Mouse (Mus musculus) CH12.LX (cell line): ENCODE results near the gene Mrps14. TPM values are rescaled to one million over a fixed set of nuclear protein-coding genes. Genes with fewer than 3 reads are reported as not detected.

Experiments used
- DNase-seq: peaks from one replicate; pipeline ENCODE4 v3.0.0-alpha.2; 2013; ENCODE audit errors: extremely low read depth
- H3K27ac ChIP-seq: 2 replicates; pipeline ENCODE4 v1.5.1; 2012; ENCODE audit warnings: low read depth, mild to moderate bottlenecking, control low read depth, moderate library complexity; ENCODE audit not compliant: insufficient read depth
- H3K27me3 ChIP-seq: replicated peaks from 2 replicates; pipeline ENCODE3; 2012; ENCODE audit warnings: inconsistent platforms
- H3K36me3 ChIP-seq, 2 experiments: replicated peaks in 1 of 2; 2 replicates each; pipeline versions ENCODE3 to v1.6.1; 2012; ENCODE audit warnings: inconsistent platforms in 1 of 2, low read length in 1 of 2, mild to moderate bottlenecking in 1 of 2, mixed read lengths in 1 of 2, moderate library complexity in 1 of 2; ENCODE audit not compliant: control insufficient read depth in 1 of 2, insufficient read depth in 1 of 2
- H3K4me1 ChIP-seq, 2 experiments: 2 replicates each; pipeline ENCODE4 v1.6.1; 2012; ENCODE audit warnings: inconsistent platforms in 1 of 2, moderate library complexity in 1 of 2; ENCODE audit not compliant: insufficient read depth in 2 of 2, control insufficient read depth in 1 of 2
- H3K4me2 ChIP-seq: 2 replicates; pipeline ENCODE4 v1.6.1; 2012; ENCODE audit warnings: low read depth, mild to moderate bottlenecking, control low read depth; ENCODE audit not compliant: poor library complexity, insufficient read depth, severe bottlenecking
- H3K4me3 ChIP-seq, 3 experiments: fragments of 150-350 bp in 1 of 3; sonication (generic) in 1 of 3; replicated peaks in 1 of 3; 2 replicates each; pipeline versions ENCODE3 to v1.5.1; 2011 to 2012; ENCODE audit warnings: low read depth in 2 of 3, low read length in 2 of 3, mild to moderate bottlenecking in 2 of 3, moderate library complexity in 2 of 3, control low read depth in 1 of 3, improper control_type of control experiment in 1 of 3, inconsistent platforms in 1 of 3, mixed read lengths in 1 of 3; ENCODE audit not compliant: poor library complexity in 1 of 3
- H3K79me2 ChIP-seq: replicated peaks from 2 replicates; pipeline ENCODE4 v1.6.1; 2012; ENCODE audit warnings: mild to moderate bottlenecking, moderate library complexity; ENCODE audit not compliant: control insufficient read depth, poor library complexity, insufficient read depth, severe bottlenecking; ENCODE audit errors: extremely low read depth
- H3K9ac ChIP-seq: 2 replicates; pipeline ENCODE4 v1.6.1; 2012; ENCODE audit warnings: low read depth, mild to moderate bottlenecking, control low read depth, moderate library complexity; ENCODE audit not compliant: insufficient read depth
- H3K9me3 ChIP-seq: replicated peaks from 2 replicates; pipeline ENCODE3; 2012; ENCODE audit warnings: low read length, inconsistent platforms, mixed read lengths
- CTCF ChIP-seq, 2 experiments: IDR thresholded peaks in 1 of 2; conservative IDR thresholded peaks in 1 of 2; 2 replicates each; pipeline ENCODE4 v1.5.1; 2011 to 2012; ENCODE audit warnings: low read depth in 2 of 2, low read length in 2 of 2, improper control_type of control experiment in 1 of 2, inconsistent platforms in 1 of 2, mild to moderate bottlenecking in 1 of 2, moderate library complexity in 1 of 2
- EP300 ChIP-seq: IDR thresholded peaks from 2 replicates; pipeline ENCODE4 v1.6.1; 2011; ENCODE audit warnings: low read length, improper control_type of control experiment
- ETS1 ChIP-seq: conservative IDR thresholded peaks from 2 replicates; pipeline ENCODE4 v1.6.1; 2012; ENCODE audit warnings: low read depth, mild to moderate bottlenecking, inconsistent platforms, low read length, improper control_type of control experiment, moderate library complexity
- HCFC1 ChIP-seq: IDR thresholded peaks from 2 replicates; pipeline ENCODE4 v1.6.1; 2012; ENCODE audit warnings: low read depth, mild to moderate bottlenecking, inconsistent platforms, low read length, improper control_type of control experiment
- MAFK ChIP-seq: IDR thresholded peaks from 2 replicates; pipeline ENCODE4 v1.6.1; 2011; ENCODE audit warnings: low read length, improper control_type of control experiment; ENCODE audit not compliant: insufficient replicate concordance
- MAX ChIP-seq: IDR thresholded peaks from 2 replicates; pipeline ENCODE4 v1.6.1; 2011; ENCODE audit warnings: low read length, improper control_type of control experiment
- MEF2A ChIP-seq: IDR thresholded peaks from 2 replicates; pipeline ENCODE4 v1.6.1; 2014; ENCODE audit warnings: low read depth, mild to moderate bottlenecking, inconsistent platforms, low read length, improper control_type of control experiment, borderline replicate concordance
- MYC ChIP-seq: IDR thresholded peaks from 2 replicates; pipeline ENCODE4 v1.6.1; 2011; ENCODE audit warnings: low read depth, mild to moderate bottlenecking, improper control_type of control experiment, low read length
- POLR2A ChIP-seq: IDR thresholded peaks from 2 replicates; pipeline ENCODE4 v1.6.1; 2011; ENCODE audit warnings: low read depth, mild to moderate bottlenecking, improper control_type of control experiment, low read length
- RAD21 ChIP-seq: IDR thresholded peaks from 2 replicates; pipeline ENCODE4 v1.6.1; 2011; ENCODE audit warnings: low read depth, mild to moderate bottlenecking, low read length, improper control_type of control experiment, moderate library complexity
- RCOR1 ChIP-seq: conservative IDR thresholded peaks from 2 replicates; pipeline ENCODE4 v1.6.1; 2012; ENCODE audit warnings: low read depth, mild to moderate bottlenecking, inconsistent platforms, low read length, improper control_type of control experiment
- SIN3A ChIP-seq: IDR thresholded peaks from 2 replicates; pipeline ENCODE4 v1.6.1; 2012; ENCODE audit warnings: low read length, improper control_type of control experiment, inconsistent platforms
- SMC3 ChIP-seq: IDR thresholded peaks from 2 replicates; pipeline ENCODE4 v1.6.1; 2011; ENCODE audit warnings: low read depth, low read length, improper control_type of control experiment
- TCF12 ChIP-seq: IDR thresholded peaks from 2 replicates; pipeline ENCODE4 v1.6.1; 2014; ENCODE audit warnings: low read depth, mild to moderate bottlenecking, inconsistent platforms, low read length, improper control_type of control experiment
- UBTF ChIP-seq: IDR thresholded peaks from 2 replicates; pipeline ENCODE4 v1.6.1; 2012; ENCODE audit warnings: low read depth, mild to moderate bottlenecking, inconsistent platforms, low read length, improper control_type of control experiment, moderate library complexity
- ZNF384 ChIP-seq: IDR thresholded peaks from 2 replicates; pipeline ENCODE4 v1.6.1; 2012; ENCODE audit warnings: low read depth, low read length, improper control_type of control experiment, inconsistent platforms
- dilution Hi-C: fragments of 300-500 bp; cut with MboI; formaldehyde crosslinking; loops from 2 replicates; pipeline ENCODE4 v1.14.3; 2020; ENCODE audit warnings: low sequenced_read_pairs; ENCODE audit not compliant: extremely low pct_unique_long_range_greater_than_20kb, extremely low pct_ligation_motif_present
- in situ Hi-C: fragments of 300-500 bp; cut with MboI; formaldehyde crosslinking; loops from 3 replicates; pipeline ENCODE4 v1.14.3; 2019; ENCODE audit warnings: low sequenced_read_pairs, low pct_ligation_motif_present, low pct_unique_long_range_greater_than_20kb, mixed read lengths
- polyA plus RNA-seq: library from polyadenylated mRNA; unstranded; fragments of >175 nt; gene quantifications from 2 replicates; pipeline ENCODE4 v1.2.1, GENCODE M21; 2012; ENCODE audit warnings: low read depth; ENCODE audit not compliant: insufficient read length
- total RNA-seq, 2 experiments: library from RNA; depleted of rRNA; stranded (reverse); fragments of 300-350 nt in 1 of 2; fragments of >200 nt in 1 of 2; gene quantifications; 2 replicates each; pipeline ENCODE4 v1.2.3; 2012 to 2014

The Mrps14 gene
- total and polyA plus RNA-seq, 3 experiments = 103 to 142 (median 106) TPM

GRCm38 (mm10) chr1:160238852-160239443 is 43.9 kb downstream of the Mrps14 start:
- Histone ChIP-seq H3K27ac (peak overlapping the region; percentile 50), H3K4me2 (no peak overlapping the region), H3K79me2 (peaks cover 10% of the 10 kb centered on the region; the same call in 1 of the 2 replicates), H3K4me1 (peaks cover 11 to 46% of the 10 kb centered on the region in 2 experiments), H3K9ac (peak overlapping the region; percentile 51; the same call in 1 of the 2 replicates), H3K27me3 (no peaks in the 10 kb centered on the region), H3K9me3 (peaks cover 3% of the 10 kb centered on the region), H3K36me3 (peaks cover 30 to 53% of the 10 kb centered on the region in 2 experiments), H3K4me3 (no peak overlapping the region)
- peak; percentile 56 for DNase-seq
- in situ Hi-C loops (no loop called here), dilution Hi-C loops (no loop called here)
- TF ChIP-seq RAD21 = peak; percentile 15
- TF ChIP-seq RCOR1 = no peak
- TF ChIP-seq MYC = peak; percentile 89
- no peak for TF ChIP-seq POLR2A
- peak; percentile 69; the same call in 1 of the 2 replicates for TF ChIP-seq MAX
- TF ChIP-seq EP300 = peak; percentile 57
- peak; percentile 28 for TF ChIP-seq SMC3
- no peak for TF ChIP-seq MAFK
- TF ChIP-seq SIN3A = peak; percentile 57
- TF ChIP-seq HCFC1 = peak; percentile 26; the same call in 1 of the 2 replicates
- TF ChIP-seq ETS1 = peak; percentile 35; the same call in 1 of the 2 replicates
- peak in 1 of 2 experiments; percentile 64; a peak in 2 of 4 replicates for TF ChIP-seq CTCF (conservative IDR thresholded peaks at IDR 0.05 in 1 of 2, IDR thresholded peaks at IDR 0.05 in 1 of 2; ENCODE audit: low read depth in 2 of 2, low read length in 2 of 2)
- peak; percentile 63 for TF ChIP-seq TCF12
- TF ChIP-seq ZNF384 = peak; percentile 75
- TF ChIP-seq MEF2A = peak; percentile 47; the same call in 1 of the 2 replicates

GRCm38 (mm10) chr1:160240091-160240490 is 45.1 kb downstream of the Mrps14 start:
- H3K36me3 ChIP-seq = peaks cover 30 to 53% of the 10 kb centered on the region in 2 experiments
- in situ Hi-C loops = loop anchor here (10.0 kb wide), 1 partner anchor 135 kb away; no protein-coding TSS in a partner anchor
- no peak for DNase-seq
- no peak overlapping the region; the same call in 1 of the 2 replicates for H3K27ac ChIP-seq
- no peaks in the 10 kb centered on the region for H3K27me3 ChIP-seq
- peaks cover 10% of the 10 kb centered on the region; the same call in 1 of the 2 replicates for H3K79me2 ChIP-seq
- no peak overlapping the region for H3K4me3 ChIP-seq
- no peak overlapping the region for H3K9ac ChIP-seq
- no peak for TF ChIP-seq UBTF
- dilution Hi-C loops = no loop called here
- H3K4me2 ChIP-seq = no peak overlapping the region
- H3K4me1 ChIP-seq = peaks cover 11 to 50% of the 10 kb centered on the region in 2 experiments
- peaks cover 3% of the 10 kb centered on the region for H3K9me3 ChIP-seq
